Mouse (Mus musculus): Measurements from ENCODE around the gene Golga4. TPM values are rescaled to one million over a fixed set of nuclear protein-coding genes. Genes with fewer than 3 reads are reported as not detected.
A peak's percentile ranks its signal among the peaks of the same experiment; 100 is the strongest.

Golga4 gene
- polyA plus RNA-seq, 1 experiment: 7.2 TPM

GRCm38 (mm10) chr9:118606148-118606816 lies 100.2 kb downstream of the Golga4 start, which contains the start of gene Itga9:
Itga9 (plus strand) TSS chr9:118606690.
- Histone ChIP-seq H3K27ac (ENCODE audit: insufficient read depth, low read length) (peak within 1 kb of the TSS; percentile 65), H3K4me1 (ENCODE audit: control insufficient read depth, insufficient read depth, insufficient read length) (peaks cover 3% of the 10 kb centered on the region), H3K36me3 (ENCODE audit: control insufficient read depth, insufficient read depth, low read length) (no peaks in the 10 kb centered on the region), H3K27me3 (ENCODE audit: control insufficient read depth, insufficient read depth, low read length) (peaks cover 5% of the 10 kb centered on the region), H3K4me3 (ENCODE audit: extremely low read depth, insufficient read depth, insufficient read length) (peak within 1 kb of the TSS; percentile 68)
- TF ChIP-seq POLR2A (IDR thresholded peaks at IDR 0.05; ENCODE audit: low read depth, low read length) (no peak), CTCF (IDR thresholded peaks at IDR 0.05; ENCODE audit: extremely low read depth, insufficient read depth, insufficient read length, insufficient replicate concordance) (peak; percentile 82)
- 15% methylated on average over 37 of the region's 42 CpGs for WGBS
- DNase-seq (ENCODE audit: low read depth in 1 of 2, low spot score in 2 of 2): peak; percentile 11 to 71

- WGBS: under 1% methylated on average over 54 of the region's 68 CpGs
- TF ChIP-seq CTCF (IDR thresholded peaks at IDR 0.05; ENCODE audit: extremely low read depth, insufficient read depth, insufficient read length, insufficient replicate concordance) (no peak), POLR2A (IDR thresholded peaks at IDR 0.05; ENCODE audit: low read depth, low read length) (no peak)
- H3K36me3 ChIP-seq (ENCODE audit: control insufficient read depth, insufficient read depth, low read length): no peaks in the 10 kb centered on the region
- H3K4me1 ChIP-seq (ENCODE audit: control insufficient read depth, insufficient read depth, insufficient read length): peaks cover 3% of the 10 kb centered on the region
- DNase-seq (ENCODE audit: low read depth in 1 of 2, low spot score in 2 of 2): peak in 1 of 2 experiments; percentile 12
- peak overlapping the region; percentile 65 for H3K27ac ChIP-seq (ENCODE audit: insufficient read depth, low read length)
- peak overlapping the region; percentile 68 for H3K4me3 ChIP-seq (ENCODE audit: extremely low read depth, insufficient read depth, insufficient read length)
- peaks cover 5% of the 10 kb centered on the region for H3K27me3 ChIP-seq (ENCODE audit: control insufficient read depth, insufficient read depth, low read length)
These were observed 100.8 kb downstream of the Golga4 start for GRCm38 (mm10) chr9:118606817-118607371.

GRCm38 (mm10) chr9:118607701-118608401 lies 101.8 kb downstream of the Golga4 start:
- WGBS: 82% methylated on average over 16 of the region's 16 CpGs
- Histone ChIP-seq H3K36me3 (ENCODE audit: control insufficient read depth, insufficient read depth, low read length) (no peaks in the 10 kb centered on the region), H3K27ac (ENCODE audit: insufficient read depth, low read length) (peak overlapping the region; percentile 13), H3K27me3 (ENCODE audit: control insufficient read depth, insufficient read depth, low read length) (peaks cover 5% of the 10 kb centered on the region), H3K4me3 (ENCODE audit: extremely low read depth, insufficient read depth, insufficient read length) (peak overlapping the region; percentile 68; the same call in 1 of the 2 replicates), H3K4me1 (ENCODE audit: control insufficient read depth, insufficient read depth, insufficient read length) (peaks cover 3% of the 10 kb centered on the region)
- TF ChIP-seq CTCF (IDR thresholded peaks at IDR 0.05; ENCODE audit: extremely low read depth, insufficient read depth, insufficient read length, insufficient replicate concordance) (no peak), POLR2A (IDR thresholded peaks at IDR 0.05; ENCODE audit: low read depth, low read length) (no peak)
- no peak for DNase-seq (ENCODE audit: low read depth in 1 of 2, low spot score in 2 of 2)

GRCm38 (mm10) chr9:118608556-118608955 lies 102.5 kb downstream of the Golga4 start:
- DNase-seq (ENCODE audit: low read depth in 1 of 2, low spot score in 2 of 2): no peak
- Histone ChIP-seq H3K4me3 (ENCODE audit: extremely low read depth, insufficient read depth, insufficient read length) (no peak overlapping the region), H3K36me3 (ENCODE audit: control insufficient read depth, insufficient read depth, low read length) (no peaks in the 10 kb centered on the region), H3K27me3 (ENCODE audit: control insufficient read depth, insufficient read depth, low read length) (peaks cover 5% of the 10 kb centered on the region), H3K4me1 (ENCODE audit: control insufficient read depth, insufficient read depth, insufficient read length) (peaks cover 3% of the 10 kb centered on the region), H3K27ac (ENCODE audit: insufficient read depth, low read length) (peak overlapping the region; percentile 49; the same call in 1 of the 2 replicates)
- no peak for TF ChIP-seq POLR2A (IDR thresholded peaks at IDR 0.05; ENCODE audit: low read depth, low read length)
- 75% methylated on average over 4 of the region's 4 CpGs for WGBS

- H3K27me3 ChIP-seq (ENCODE audit: control insufficient read depth, insufficient read depth, low read length): peaks cover 5% of the 10 kb centered on the region
- H3K27ac ChIP-seq (ENCODE audit: insufficient read depth, low read length): peak overlapping the region; percentile 64
- DNase-seq (ENCODE audit: low read depth in 1 of 2, low spot score in 2 of 2): no peak
- WGBS: 47% methylated on average over 10 of the region's 10 CpGs
- H3K36me3 ChIP-seq (ENCODE audit: control insufficient read depth, insufficient read depth, low read length): no peaks in the 10 kb centered on the region
- peaks cover 3% of the 10 kb centered on the region for H3K4me1 ChIP-seq (ENCODE audit: control insufficient read depth, insufficient read depth, insufficient read length)
- TF ChIP-seq POLR2A (IDR thresholded peaks at IDR 0.05; ENCODE audit: low read depth, low read length) (no peak), CTCF (IDR thresholded peaks at IDR 0.05; ENCODE audit: extremely low read depth, insufficient read depth, insufficient read length, insufficient replicate concordance) (no peak)
- no peak overlapping the region for H3K4me3 ChIP-seq (ENCODE audit: extremely low read depth, insufficient read depth, insufficient read length)
These were observed 104.0 kb downstream of the Golga4 start for GRCm38 (mm10) chr9:118610060-118610459.

- peak overlapping the region; percentile 1; the same call in 1 of the 2 replicates for H3K4me3 ChIP-seq (ENCODE audit: extremely low read depth, insufficient read depth, insufficient read length)
- TF ChIP-seq CTCF (IDR thresholded peaks at IDR 0.05; ENCODE audit: extremely low read depth, insufficient read depth, insufficient read length, insufficient replicate concordance) (no peak), POLR2A (IDR thresholded peaks at IDR 0.05; ENCODE audit: low read depth, low read length) (no peak)
- 11% methylated on average over 14 of the region's 14 CpGs for WGBS
These were observed 105.1 kb downstream of the Golga4 start for GRCm38 (mm10) chr9:118611111-118611541.

More at GRCm38 (mm10) chr9:118611111-118611541, 105.1 kb downstream of the Golga4 start:
- H3K27me3 ChIP-seq (ENCODE audit: control insufficient read depth, insufficient read depth, low read length): peaks cover 5% of the 10 kb centered on the region
- H3K36me3 ChIP-seq (ENCODE audit: control insufficient read depth, insufficient read depth, low read length): no peaks in the 10 kb centered on the region
- H3K4me1 ChIP-seq (ENCODE audit: control insufficient read depth, insufficient read depth, insufficient read length): peaks cover 3% of the 10 kb centered on the region
- DNase-seq (ENCODE audit: low read depth in 1 of 2, low spot score in 2 of 2): no peak
- peak overlapping the region; percentile 1; the same call in 1 of the 2 replicates for H3K27ac ChIP-seq (ENCODE audit: insufficient read depth, low read length)

Measured in spleen, adult 2 months (tissue).